Mouse (Mus musculus) gonadal fat pad, adult 2 months (tissue): ENCODE measurements around the gene Aldh4a1. TPM values are rescaled to one million over a fixed set of nuclear protein-coding genes. Genes with fewer than 3 reads are reported as not detected.
A peak's percentile ranks its signal among the peaks of the same experiment; 100 is the strongest.

Experiments
- DNase-seq: peaks from one replicate; pipeline ENCODE4 v3.0.0-alpha.2; 2012; ENCODE audit warnings: low read depth
- polyA plus RNA-seq: library from polyadenylated mRNA; depleted of rRNA; stranded (reverse); fragments of >200 nt; gene quantifications from 2 replicates; pipeline ENCODE4 v1.2.3, GENCODE M21; 2012; rRNA removed

The Aldh4a1 gene
- 65.4 and 68.8 TPM in 2 replicates for polyA plus RNA-seq

- peak; percentile 88 for DNase-seq
Observed at GRCm38 (mm10) chr4:139622373-139623282, at the start of gene Aldh4a1. TSS of gene Aldh4a1 (plus strand) at chr4:139622866.

- DNase-seq: no peak
Observed at GRCm38 (mm10) chr4:139572928-139573512, 49.6 kb upstream of the Aldh4a1 start.

- peak; percentile 93 for DNase-seq
Observed at GRCm38 (mm10) chr4:139574156-139574798, 48.4 kb upstream of the Aldh4a1 start.

GRCm38 (mm10) chr4:139574799-139575672 lies 47.6 kb upstream of the Aldh4a1 start:
- no peak for DNase-seq

GRCm38 (mm10) chr4:139575673-139576003 lies 47.0 kb upstream of the Aldh4a1 start:
- DNase-seq: no peak

GRCm38 (mm10) chr4:139576251-139576880 lies 46.3 kb upstream of the Aldh4a1 start:
- no peak for DNase-seq

- DNase-seq: no peak
Observed at GRCm38 (mm10) chr4:139577006-139577405, 45.7 kb upstream of the Aldh4a1 start.

- no peak for DNase-seq
Observed at GRCm38 (mm10) chr4:139578389-139578788, 44.3 kb upstream of the Aldh4a1 start.

GRCm38 (mm10) chr4:139579003-139579402 lies 43.7 kb upstream of the Aldh4a1 start:
- DNase-seq: no peak

GRCm38 (mm10) chr4:139579466-139579865 lies 43.2 kb upstream of the Aldh4a1 start:
- no peak for DNase-seq

GRCm38 (mm10) chr4:139580663-139581336 lies 41.9 kb upstream of the Aldh4a1 start:
- no peak for DNase-seq

- no peak for DNase-seq
Observed at GRCm38 (mm10) chr4:139581427-139582051, 41.1 kb upstream of the Aldh4a1 start.

GRCm38 (mm10) chr4:139582346-139582745 lies 40.3 kb upstream of the Aldh4a1 start:
- no peak for DNase-seq

GRCm38 (mm10) chr4:139582903-139583302 lies 39.8 kb upstream of the Aldh4a1 start:
- no peak for DNase-seq

- no peak for DNase-seq
Observed at GRCm38 (mm10) chr4:139583629-139584245, 38.9 kb upstream of the Aldh4a1 start.

- DNase-seq: no peak
Observed at GRCm38 (mm10) chr4:139584704-139585103, 38.0 kb upstream of the Aldh4a1 start.

- no peak for DNase-seq
Observed at GRCm38 (mm10) chr4:139585713-139586112, 37.0 kb upstream of the Aldh4a1 start.

- DNase-seq: no peak
Observed at GRCm38 (mm10) chr4:139587370-139587769, 35.3 kb upstream of the Aldh4a1 start.

- no peak for DNase-seq
Observed at GRCm38 (mm10) chr4:139587773-139588172, 34.9 kb upstream of the Aldh4a1 start.
